In the genomic region with DNA sequence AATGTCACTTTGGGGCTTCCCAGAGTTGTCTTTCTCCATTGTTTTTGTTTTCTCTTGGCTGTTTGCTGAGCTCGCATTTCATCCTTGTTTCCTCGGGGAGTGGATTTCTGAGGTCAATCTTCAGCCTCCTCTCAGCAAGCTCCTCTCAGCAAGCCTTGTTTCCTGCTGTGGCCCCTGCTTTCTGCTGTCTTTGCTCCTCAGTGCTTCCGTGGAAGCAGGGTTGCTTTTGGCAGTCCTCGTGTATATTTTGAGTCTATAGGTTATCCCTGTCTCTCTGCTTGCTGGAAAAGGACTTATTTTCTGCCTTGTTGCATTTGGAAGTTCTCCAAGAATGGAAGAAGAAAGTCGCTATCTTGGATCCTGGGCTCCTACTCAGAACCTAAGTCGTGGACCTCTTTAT, we compare ENCODE assay signal across 14 mouse cellular contexts. TPM values are rescaled to one million over a fixed set of nuclear protein-coding genes. Genes with fewer than 3 reads are reported as not detected.
"Had no signal": no experiment of that assay in that cellular context is flagged by ENCODE, and none has a peak within 500 bp of the region (broad histone marks: within the 10 kb centered on the region; RNA-seq: fewer than 3 reads in every experiment).

No protein-coding gene starts in this region.

- H3K36me3 ChIP-seq: limb, embryonic 13.5 days; liver, embryonic 15.5 days; lung, embryonic 15.5 days; midbrain, embryonic 12.5 days; neural tube, embryonic 12.5 days had no signal

- DNase-seq: kidney, adult 8-10 months; kidney, postnatal 14 days; lung, postnatal 14 days; spleen, adult 18-20 months; thymus, adult 18-20 months; thymus, postnatal 14 days had no signal

- H3K27me3 ChIP-seq: limb, embryonic 13.5 days; liver, embryonic 15.5 days; lung, embryonic 15.5 days; midbrain, embryonic 12.5 days; neural tube, embryonic 12.5 days had no signal

- H3K4me2 ChIP-seq: limb, embryonic 13.5 days; liver, embryonic 11.5 days; liver, embryonic 15.5 days; lung, embryonic 15.5 days; midbrain, embryonic 12.5 days; neural tube, embryonic 12.5 days had no signal

- H3K9ac ChIP-seq: limb, embryonic 13.5 days; liver, embryonic 15.5 days; lung, embryonic 15.5 days; midbrain, embryonic 12.5 days; neural tube, embryonic 12.5 days had no signal

- H3K4me3 ChIP-seq: limb, embryonic 13.5 days; liver, embryonic 15.5 days; lung, embryonic 15.5 days; megakaryocyte, embryonic 14.5 days; midbrain, embryonic 12.5 days; neural tube, embryonic 12.5 days had no signal

- H3K27ac ChIP-seq: limb, embryonic 13.5 days; liver, embryonic 15.5 days; lung, embryonic 15.5 days; macrophage; midbrain, embryonic 12.5 days; neural tube, embryonic 12.5 days had no signal

- H3K4me1 ChIP-seq: limb, embryonic 13.5 days; liver, embryonic 15.5 days; lung, embryonic 15.5 days; megakaryocyte, embryonic 14.5 days; neural tube, embryonic 12.5 days had no signal

- H3K9me3 ChIP-seq: limb, embryonic 13.5 days; liver, embryonic 15.5 days; lung, embryonic 15.5 days; megakaryocyte, embryonic 14.5 days; midbrain, embryonic 12.5 days; neural tube, embryonic 12.5 days had no signal

RNA-seq across cellular contexts. Expression of a gene that starts 24.9 kb away (rescaled TPM):
- polyA plus RNA-seq: macrophage had no signal
